Mouse (Mus musculus): Measurements from ENCODE around the gene Olfr1270.
"Not testable (repeated sequence)": the region's sequence is repeated elsewhere in the genome, so short reads cannot be mapped to it uniquely, and the experiment has no call there.

The Olfr1270 gene

DNA sequence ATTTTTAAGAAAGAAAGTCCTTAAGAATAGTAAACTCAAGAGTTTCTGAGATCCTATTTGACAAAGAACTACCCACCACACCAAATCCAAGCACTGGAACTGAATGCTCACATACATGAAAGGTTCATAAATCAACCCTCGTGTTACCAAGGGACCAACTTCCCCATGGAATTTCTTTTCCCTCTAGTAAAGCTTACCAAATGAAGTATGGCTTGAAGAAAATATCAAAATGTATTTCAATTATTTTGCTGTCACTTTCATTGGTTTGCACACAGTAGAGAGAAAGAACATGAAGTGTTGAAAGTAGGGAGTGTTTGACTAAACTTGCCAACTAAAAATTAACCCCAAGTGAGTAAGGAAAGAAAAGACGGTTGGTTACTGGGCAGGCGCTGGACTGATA lies at the start of gene Olfr1270:
TSS of gene Olfr1270 (minus strand) at position 101 of the 400 bp plus-strand sequence.
- DNase-seq (ENCODE audit: low spot score): no peak

DNA sequence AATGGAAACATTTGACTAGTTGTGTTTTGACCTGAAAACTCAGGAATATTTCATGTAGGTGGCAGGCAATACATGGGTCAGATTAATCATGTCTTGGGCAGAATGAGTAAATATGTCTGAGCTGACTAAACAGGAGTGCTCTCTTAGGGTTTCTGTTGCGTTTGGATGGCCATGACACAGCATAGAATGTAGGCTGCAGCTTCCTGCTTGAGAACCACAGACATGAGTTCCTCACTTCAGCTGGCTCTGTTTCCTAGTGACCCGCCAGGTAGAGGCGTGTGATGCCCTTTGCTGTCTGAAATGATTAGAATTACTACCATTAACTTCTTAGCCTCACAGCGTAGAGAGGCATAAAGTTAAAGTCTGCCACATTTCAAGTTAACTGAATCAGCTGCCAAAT lies 46.7 kb upstream of the Olfr1270 start:
- not testable (repeated sequence) for DNase-seq (ENCODE audit: low spot score)

DNA sequence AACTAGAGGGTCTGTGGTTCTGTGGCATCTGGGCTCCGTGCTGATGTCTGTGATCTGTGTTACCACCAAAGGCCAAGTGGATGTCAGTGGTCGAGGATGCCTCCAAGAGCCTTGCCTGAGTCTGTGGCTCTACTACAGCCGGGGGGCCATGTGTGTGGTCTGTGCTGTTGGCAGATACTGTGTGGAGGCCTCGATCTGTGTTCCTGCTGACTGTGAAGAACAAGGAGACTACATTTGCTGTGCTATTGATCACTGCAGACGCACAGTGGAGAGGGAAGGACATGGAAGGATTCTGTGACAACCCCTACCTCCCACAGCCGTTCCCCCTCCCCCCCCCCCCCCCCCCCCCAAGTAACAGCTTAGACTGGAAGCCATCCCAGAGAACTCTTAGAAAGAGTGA lies 42.4 kb upstream of the Olfr1270 start:
- not testable (repeated sequence) for DNase-seq (ENCODE audit: low spot score)

DNA sequence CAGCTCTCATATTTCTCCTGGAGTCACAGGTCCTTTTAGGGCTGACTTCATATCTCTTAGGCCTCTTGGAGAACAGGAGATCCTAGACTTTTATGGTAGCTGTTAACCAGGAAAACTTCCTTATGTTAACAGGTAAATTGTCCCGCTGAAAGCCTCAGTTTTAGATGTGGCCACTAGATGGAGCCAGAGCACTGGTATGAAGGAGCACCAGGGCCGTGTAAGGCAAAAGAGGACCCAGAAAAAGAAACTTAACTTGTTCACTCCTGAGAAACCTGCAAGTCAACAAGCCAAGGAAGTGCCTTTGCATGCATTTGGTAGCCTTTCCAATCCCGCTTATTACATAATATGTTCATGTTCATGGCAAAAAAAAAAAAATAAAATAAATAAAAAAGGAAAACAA lies 41.9 kb upstream of the Olfr1270 start:
- DNase-seq (ENCODE audit: low spot score): not testable (repeated sequence)

DNA sequence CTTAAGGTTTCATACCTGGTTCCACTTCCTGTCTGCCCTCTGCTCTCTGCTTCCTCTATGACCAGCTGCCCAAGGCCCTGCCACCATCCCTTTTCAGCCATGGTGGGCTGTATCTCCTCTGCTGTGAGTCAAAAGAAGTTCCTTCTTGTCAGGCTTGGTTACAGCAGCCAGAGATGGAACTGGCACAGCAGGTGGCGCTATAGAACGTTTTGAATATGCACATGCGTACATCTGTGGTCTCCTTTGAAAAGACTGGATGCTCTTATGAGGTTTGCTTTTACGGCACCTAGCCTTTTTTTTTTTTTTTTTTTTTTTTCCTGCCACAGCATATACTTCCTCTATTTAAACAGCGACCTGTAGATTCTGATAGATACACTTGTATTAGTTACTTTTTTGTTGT lies 34.2 kb upstream of the Olfr1270 start:
- DNase-seq (ENCODE audit: low spot score): not testable (repeated sequence)

DNA sequence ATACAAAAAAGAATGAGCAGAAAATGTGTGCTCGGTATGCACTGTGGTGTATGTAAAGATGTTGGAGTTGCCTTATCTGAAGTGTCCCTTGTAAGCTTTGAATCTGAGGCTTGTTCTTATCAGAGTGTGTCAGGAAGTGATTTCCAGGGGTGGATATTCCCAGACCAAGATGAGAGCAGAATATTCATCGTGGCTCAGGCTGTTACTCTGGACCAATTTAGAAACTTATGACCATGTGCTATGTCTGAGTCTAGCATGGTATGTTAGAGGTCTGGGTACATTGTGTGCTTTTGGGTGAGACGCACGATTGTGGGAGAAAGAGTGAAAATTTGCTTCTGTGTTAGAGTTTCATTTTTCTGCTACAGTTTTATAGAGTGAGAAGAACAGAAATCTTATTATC lies 33.2 kb upstream of the Olfr1270 start:
- DNase-seq (ENCODE audit: low spot score): not testable (repeated sequence)

DNA sequence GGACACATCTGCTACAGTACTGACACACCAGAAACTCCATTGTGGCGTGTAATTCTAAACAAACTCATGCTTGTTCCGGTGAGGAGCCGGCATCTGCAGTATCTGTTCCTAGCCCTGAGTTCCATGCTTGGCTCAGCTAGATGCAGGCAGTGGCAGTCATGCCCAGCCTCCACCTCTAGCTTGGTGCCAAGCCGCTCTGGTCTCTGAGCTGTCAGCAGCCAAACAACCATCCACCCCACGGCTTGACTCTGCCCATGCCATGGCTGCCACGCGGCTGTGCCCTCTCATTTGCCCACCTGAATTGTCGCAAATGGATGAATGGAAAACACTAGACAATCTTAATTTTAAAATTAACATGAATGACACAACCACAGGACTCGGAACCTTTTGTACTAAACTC lies 1.0 kb upstream of the Olfr1270 start:
- no peak for DNase-seq (ENCODE audit: low spot score)

DNA sequence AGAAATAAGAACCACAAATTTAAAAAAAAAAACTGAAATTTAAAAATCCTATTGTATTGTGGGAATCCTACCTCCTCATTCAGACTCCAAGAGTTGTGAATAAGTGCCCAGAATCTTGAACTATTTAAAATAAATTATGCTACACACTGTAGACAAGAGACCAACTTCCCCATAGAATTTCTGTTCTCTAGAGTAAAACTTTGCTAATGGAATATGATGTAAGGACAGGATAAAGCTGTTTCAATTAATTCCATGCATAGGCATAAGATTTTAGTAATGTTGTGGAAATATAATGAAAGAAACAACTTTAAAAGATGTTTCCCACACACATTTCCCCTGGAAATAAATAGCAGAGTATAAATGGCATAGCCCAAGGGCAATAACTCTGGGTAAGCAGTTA lies 10.7 kb downstream of the Olfr1270 start, which contains the start of gene Olfr32:
TSS of gene Olfr32 (minus strand) at position 101 of the 400 bp plus-strand sequence.
- no peak for DNase-seq (ENCODE audit: low spot score)

DNA sequence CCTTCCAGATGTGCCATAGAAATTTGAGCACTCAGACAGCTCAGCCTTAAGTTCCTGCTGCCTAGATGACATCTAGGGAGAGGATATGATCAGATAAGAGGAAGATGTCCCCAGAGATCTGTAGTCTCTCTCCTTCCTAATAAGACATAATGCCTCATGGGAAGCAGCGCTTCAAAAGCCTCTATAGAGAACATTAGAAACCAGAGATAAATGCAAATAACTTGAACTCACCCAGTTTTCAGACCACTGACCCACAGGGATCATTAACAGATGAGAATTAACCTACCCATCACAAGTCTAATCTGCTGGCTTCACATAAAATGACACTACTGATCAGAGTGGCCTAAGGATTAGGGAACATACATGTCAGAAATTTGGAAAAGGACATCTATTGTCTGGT lies 31.6 kb downstream of the Olfr1270 start, which contains the start of gene Olfr1269:
TSS of gene Olfr1269 (minus strand) at position 101 of the 400 bp plus-strand sequence.
- DNase-seq (ENCODE audit: low spot score): no peak

Measured in layer of hippocampus, adult 11-12 months (tissue).